Mouse (Mus musculus) ovary, adult 2 months (tissue): ENCODE data around the gene Mettl16. TPM values are rescaled to one million over a fixed set of nuclear protein-coding genes. Genes with fewer than 3 reads are reported as not detected.

Source experiments
- polyA plus RNA-seq: library from polyadenylated mRNA; depleted of rRNA; stranded (reverse); fragments of >200 nt; gene quantifications from 2 replicates; pipeline ENCODE4 v1.2.3, GENCODE M21; 2012; rRNA removed

Gene Mettl16
- 4.0 and 6.9 TPM in 2 replicates for polyA plus RNA-seq

GRCm38 (mm10) chr11:74770595-74771207 is at the start of gene Mettl16:
TSS of gene Mettl16 (plus strand) at chr11:74770830.

GRCm38 (mm10) chr11:74724235-74724791 is 46.3 kb upstream of the Mettl16 start, which contains the start of gene Pafah1b1:
TSS of gene Pafah1b1 (minus strand) at chr11:74724670.

GRCm38 (mm10) chr11:74830256-74831161 is 59.9 kb downstream of the Mettl16 start, which contains the start of gene Mnt:
TSS of gene Mnt (plus strand) at chr11:74830920.

Other genes with a start within 250 kb of the Mettl16 start
- gene Rap1gap2, start 159.9 kb upstream of the Mettl16 start, polyA plus RNA-seq = 8.8 and 8.9 TPM in 2 replicates
- gene Ccdc92b, start 151.2 kb upstream of the Mettl16 start, polyA plus RNA-seq = 0.59 and 0.94 TPM in 2 replicates
- gene Cluh, start 121.3 kb upstream of the Mettl16 start, polyA plus RNA-seq = 74.1 and 83.5 TPM in 2 replicates
- 10.7 and 12.3 TPM in 2 replicates for gene Pafah1b1, start 46.2 kb upstream of the Mettl16 start, polyA plus RNA-seq
- gene Mnt, start 60.1 kb downstream of the Mettl16 start, polyA plus RNA-seq = 22.8 and 31.3 TPM in 2 replicates
- 38.5 and 40.1 TPM in 2 replicates for gene Sgsm2, start 126.2 kb downstream of the Mettl16 start, polyA plus RNA-seq
- 8.5 and 10.3 TPM in 2 replicates for gene Tsr1, start 127.2 kb downstream of the Mettl16 start, polyA plus RNA-seq
- 48.3 and 50.4 TPM in 2 replicates for gene Smg6, start 155.0 kb downstream of the Mettl16 start, polyA plus RNA-seq
- 4.7 TPM in 2 replicates for gene Srr, start 155.1 kb downstream of the Mettl16 start, polyA plus RNA-seq